Mouse (Mus musculus) lung, postnatal 0 days (tissue): Measurements from ENCODE around the gene Bora. TPM values are rescaled to one million over a fixed set of nuclear protein-coding genes. Genes with fewer than 3 reads are reported as not detected.
A peak's percentile ranks its signal among the peaks of the same experiment; 100 is the strongest.
"Not testable (repeated sequence)": the region's sequence is repeated elsewhere in the genome, so short reads cannot be mapped to it uniquely, and the experiment has no call there.

Experiments
- ATAC-seq: fragments of 200-750 bp; cut with Nextera tagmentation; 2 replicates; pipeline ENCODE4 v1.8.0; 2017; ENCODE audit warnings: moderate library complexity
- DNase-seq: peaks from one replicate; pipeline ENCODE4 v3.0.0-alpha.2; 2016; ENCODE audit warnings: low spot score
- H3K27ac ChIP-seq: fragments of 300-500 bp; sonication (generic); 2 replicates; pipeline ENCODE4 v1.5.1; 2014; ENCODE audit warnings: antibody characterized with exemption, mild to moderate bottlenecking, low read length, mixed read lengths
- H3K27me3 ChIP-seq: fragments of 300-500 bp; sonication (generic); replicated peaks from 2 replicates; pipeline ENCODE4 v1.6.1; 2014; ENCODE audit warnings: low read length, mixed read lengths; ENCODE audit not compliant: insufficient read depth
- H3K36me3 ChIP-seq: fragments of 300-500 bp; sonication (generic); 2 replicates; pipeline ENCODE4 v1.6.1; 2014; ENCODE audit warnings: low read length, mixed read lengths; ENCODE audit not compliant: insufficient read depth
- H3K4me1 ChIP-seq: fragments of 300-500 bp; sonication (generic); 2 replicates; pipeline ENCODE4 v1.6.1; 2014; ENCODE audit warnings: antibody characterized with exemption, low read depth, low read length, mixed read lengths; ENCODE audit not compliant: insufficient read depth
- H3K4me2 ChIP-seq: fragments of 300-500 bp; sonication (generic); replicated peaks from 2 replicates; pipeline ENCODE4 v1.6.1; 2014; ENCODE audit warnings: low read depth, mild to moderate bottlenecking, low read length, moderate library complexity, mixed read lengths
- H3K4me3 ChIP-seq: fragments of 300-500 bp; sonication (generic); 2 replicates; pipeline ENCODE4 v1.5.1; 2014; ENCODE audit warnings: low read depth, low read length
- H3K9ac ChIP-seq: fragments of 300-500 bp; sonication (generic); replicated peaks from 2 replicates; pipeline ENCODE4 v1.6.1; 2014; ENCODE audit warnings: low read depth, mild to moderate bottlenecking
- H3K9me3 ChIP-seq: fragments of 300-500 bp; sonication (generic); 2 replicates; pipeline ENCODE4 v1.6.1; 2016; ENCODE audit warnings: low read length, mixed read lengths
- CTCF ChIP-seq: IDR thresholded peaks from 2 replicates; pipeline ENCODE4 v1.5.1; 2016; ENCODE audit warnings: antibody characterized with exemption, mild to moderate bottlenecking
- EP300 ChIP-seq: IDR thresholded peaks from 2 replicates; pipeline ENCODE4 v1.6.1; 2016; ENCODE audit warnings: antibody characterized with exemption, mild to moderate bottlenecking, control low read depth
- WGBS: fragments of 180-500 bp; shearing (Covaris S2); extraction: QIAGEN DNeasy Blood & Tissue Kit; methylation state at CpG from one replicate; pipeline ENCODE4 v1.1.7; 2014; 5-methylcytosine and 5-hydroxymethylcytosine counted together
- polyA plus RNA-seq: library from polyadenylated mRNA; unstranded; fragments of >200 nt; fragmentation: Nextera tagmentation; extraction: Ambion mirVana; gene quantifications from 2 replicates; pipeline ENCODE4 v1.2.1, GENCODE M21; 2015

Gene Bora
- polyA plus RNA-seq, 1 experiment from 2014 or later = 8.3 TPM

- peaks cover 6% of the 10 kb centered on the region; the same call in 1 of the 2 replicates for H3K36me3 ChIP-seq
- H3K27ac ChIP-seq = no peak overlapping the region
- H3K4me3 ChIP-seq = no peak overlapping the region
- H3K27me3 ChIP-seq = no peaks in the 10 kb centered on the region
- H3K4me2 ChIP-seq = no peak overlapping the region
- no peaks in the 10 kb centered on the region for H3K9me3 ChIP-seq
- peak; percentile 56 for DNase-seq
- ATAC-seq = peak; percentile 73
- 0 out of 2 replicates have a peak, but pooled peaks cover 2% of the 10 kb centered on the region for H3K4me1 ChIP-seq
- TF ChIP-seq CTCF = no peak
- TF ChIP-seq EP300 = no peak
- H3K9ac ChIP-seq = no peak overlapping the region
- 83% methylated on average over 2 of the region's 2 CpGs for WGBS
These were observed 8.3 kb upstream of the Bora start for GRCm38 (mm10) chr14:99037703-99038102.

GRCm38 (mm10) chr14:99039308-99039707, 6.7 kb upstream of the Bora start:
- H3K27ac ChIP-seq, H3K4me3 ChIP-seq, H3K27me3 ChIP-seq, ATAC-seq, H3K9me3 ChIP-seq, H3K4me2 ChIP-seq, DNase-seq, H3K36me3 ChIP-seq, H3K4me1 ChIP-seq, H3K9ac ChIP-seq: not testable (repeated sequence)
- 80% methylated on average over 5 of the region's 5 CpGs for WGBS

- H3K27me3 ChIP-seq = no peaks in the 10 kb centered on the region
- 0 out of 2 replicates have a peak, but pooled peaks cover 2% of the 10 kb centered on the region for H3K4me1 ChIP-seq
- no peak overlapping the region for H3K27ac ChIP-seq
- TF ChIP-seq CTCF (no peak), EP300 (no peak)
- no peak overlapping the region for H3K9ac ChIP-seq
- no peaks in the 10 kb centered on the region for H3K36me3 ChIP-seq
- H3K9me3 ChIP-seq = no peaks in the 10 kb centered on the region
- DNase-seq (no peak), ATAC-seq (no peak)
- H3K4me2 ChIP-seq = no peak overlapping the region
- 56% methylated on average over 4 of the region's 4 CpGs for WGBS
- no peak overlapping the region for H3K4me3 ChIP-seq
These were observed 4.6 kb upstream of the Bora start for GRCm38 (mm10) chr14:99041416-99041815.

- no peak for TF ChIP-seq EP300
- no peak for TF ChIP-seq CTCF
These were observed 2.5 kb upstream of the Bora start for GRCm38 (mm10) chr14:99043499-99043898.

GRCm38 (mm10) chr14:99044096-99044495, 1.9 kb upstream of the Bora start:
- Histone ChIP-seq H3K4me3 (no peak overlapping the region), H3K9ac (no peak overlapping the region), H3K4me2 (no peak overlapping the region), H3K27ac (no peak overlapping the region), H3K36me3 (no peaks in the 10 kb centered on the region), H3K4me1 (0 out of 2 replicates have a peak, but pooled peaks cover 2% of the 10 kb centered on the region), H3K9me3 (no peaks in the 10 kb centered on the region), H3K27me3 (no peaks in the 10 kb centered on the region)
- TF ChIP-seq CTCF (no peak), EP300 (no peak)
- no peak for DNase-seq
- WGBS = 42% methylated on average over 10 of the region's 10 CpGs
- ATAC-seq = no peak

More at GRCm38 (mm10) chr14:99043499-99043898, 2.5 kb upstream of the Bora start:
- Histone ChIP-seq H3K9me3 (no peaks in the 10 kb centered on the region), H3K27ac (no peak overlapping the region), H3K4me3 (no peak overlapping the region), H3K27me3 (no peaks in the 10 kb centered on the region), H3K4me1 (0 out of 2 replicates have a peak, but pooled peaks cover 2% of the 10 kb centered on the region), H3K36me3 (no peaks in the 10 kb centered on the region), H3K9ac (no peak overlapping the region), H3K4me2 (no peak overlapping the region)
- DNase-seq (no peak), ATAC-seq (no peak)
- 61% methylated on average over 1 of the region's 1 CpGs for WGBS

- no peak for ATAC-seq
- TF ChIP-seq CTCF (no peak), EP300 (no peak)
- Histone ChIP-seq H3K27ac (no peak overlapping the region), H3K36me3 (no peaks in the 10 kb centered on the region), H3K9ac (no peak overlapping the region), H3K4me3 (peak overlapping the region; percentile 95; the same call in 1 of the 2 replicates), H3K4me2 (peak overlapping the region; percentile 85), H3K4me1 (0 out of 2 replicates have a peak, but pooled peaks cover 2% of the 10 kb centered on the region), H3K27me3 (no peaks in the 10 kb centered on the region), H3K9me3 (no peaks in the 10 kb centered on the region)
- DNase-seq = no peak
- WGBS = 3% methylated on average over 5 of the region's 5 CpGs
These were observed 1.3 kb upstream of the Bora start for GRCm38 (mm10) chr14:99044718-99045117.
